Mouse (Mus musculus): ENCODE results near the gene Zfp354a. TPM values are rescaled to one million over a fixed set of nuclear protein-coding genes. Genes with fewer than 3 reads are reported as not detected.
"Not testable (repeated sequence)": the region's sequence is repeated elsewhere in the genome, so short reads cannot be mapped to it uniquely, and the experiment has no call there.

The Zfp354a gene
- 8.3 TPM in 2 replicates for polyA plus RNA-seq (2015; fragmentation: Nextera tagmentation; extraction: Ambion mirVana)

DNA sequence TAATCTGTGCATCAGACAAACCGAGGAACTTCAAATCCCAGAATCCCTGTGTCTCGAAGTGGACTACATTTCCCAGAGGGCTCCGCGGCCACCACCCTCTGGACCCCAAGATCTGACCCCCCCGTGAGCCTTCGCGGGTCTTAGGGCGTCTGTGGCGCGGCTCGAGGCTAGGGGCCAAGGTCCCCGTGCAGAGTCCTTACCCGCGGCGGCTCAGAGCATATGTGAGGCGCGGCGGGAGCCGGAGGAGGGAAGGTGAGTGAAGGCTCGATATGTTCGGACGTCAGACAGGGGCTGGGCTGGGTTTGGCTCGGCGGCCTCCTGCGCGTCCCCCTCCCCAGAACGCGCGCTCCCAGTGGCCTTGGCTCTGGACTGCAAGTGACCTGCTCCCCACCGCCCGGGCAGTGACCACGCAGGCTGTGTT, at the start of gene Zfp354a:
TSS of gene Zfp354a (plus strand) at position 107 of the 421 bp plus-strand sequence.
- Histone ChIP-seq H3K4me2 (peak within 1 kb of the TSS; percentile 69), H3K27me3 (no peaks in the 10 kb centered on the region), H3K4me1 (peaks cover 9% of the 10 kb centered on the region), H3K9ac (peak within 1 kb of the TSS; percentile 55), H3K27ac (0 out of 2 replicates have a peak within 1 kb of the TSS, but pooled peaks have one; percentile 67), H3K9me3 (no peaks in the 10 kb centered on the region), H3K4me3 (peak within 1 kb of the TSS; percentile 62), H3K36me3 (peaks cover 9% of the 10 kb centered on the region; the same call in 1 of the 2 replicates)
- peak; percentile 85 for ATAC-seq (ENCODE audit: insufficient number of reproducible peaks, low FRiP score, low TSS enrichment, low read depth)
- WGBS: under 1% methylated on average over 32 of the region's 32 CpGs

DNA sequence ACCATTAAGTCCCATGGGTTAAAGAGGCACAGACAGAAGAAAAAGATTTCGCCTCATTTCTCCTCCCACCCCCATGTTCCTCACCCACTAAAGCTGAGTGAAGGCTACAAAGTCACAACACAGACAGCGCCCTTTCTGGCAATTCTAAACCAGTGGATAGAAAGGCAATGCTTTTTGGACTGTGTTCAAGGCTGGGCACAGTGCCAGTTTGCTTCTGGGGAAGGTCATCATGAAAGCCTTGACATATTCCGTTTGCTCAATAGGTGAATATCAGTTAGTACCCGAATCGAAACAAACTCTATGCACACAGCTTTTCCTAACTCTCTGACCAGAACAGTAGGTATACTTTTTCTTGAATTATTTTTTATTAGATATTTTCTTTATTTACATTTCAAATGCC, 47.2 kb upstream of the Zfp354a start:
- no peak overlapping the region for H3K27ac ChIP-seq
- H3K4me1 ChIP-seq: no peaks in the 10 kb centered on the region
- H3K4me3 ChIP-seq: no peak overlapping the region
- WGBS: 70% methylated on average over 5 of the region's 5 CpGs
- H3K27me3 ChIP-seq: no peaks in the 10 kb centered on the region
- ATAC-seq (ENCODE audit: insufficient number of reproducible peaks, low FRiP score, low TSS enrichment, low read depth): no peak
- H3K4me2 ChIP-seq: no peak overlapping the region
- no peak overlapping the region for H3K9ac ChIP-seq
- no peaks in the 10 kb centered on the region for H3K36me3 ChIP-seq
- no peaks in the 10 kb centered on the region for H3K9me3 ChIP-seq

GRCm38 (mm10) chr11:51013936-51014335, 45.1 kb upstream of the Zfp354a start, which contains the start of gene Olfr54:
Gene Olfr54, plus strand, starts transcription at chr11:51014236.
- Histone ChIP-seq H3K4me2 (no peak within 1 kb of the TSS), H3K4me1 (no peaks in the 10 kb centered on the region), H3K27ac (no peak within 1 kb of the TSS), H3K36me3 (no peaks in the 10 kb centered on the region), H3K9ac (no peak within 1 kb of the TSS), H3K9me3 (no peaks in the 10 kb centered on the region), H3K4me3 (no peak within 1 kb of the TSS), H3K27me3 (no peaks in the 10 kb centered on the region)
- no peak for ATAC-seq (ENCODE audit: insufficient number of reproducible peaks, low FRiP score, low TSS enrichment, low read depth)
- 65% methylated on average over 1 of the region's 1 CpGs for WGBS

DNA sequence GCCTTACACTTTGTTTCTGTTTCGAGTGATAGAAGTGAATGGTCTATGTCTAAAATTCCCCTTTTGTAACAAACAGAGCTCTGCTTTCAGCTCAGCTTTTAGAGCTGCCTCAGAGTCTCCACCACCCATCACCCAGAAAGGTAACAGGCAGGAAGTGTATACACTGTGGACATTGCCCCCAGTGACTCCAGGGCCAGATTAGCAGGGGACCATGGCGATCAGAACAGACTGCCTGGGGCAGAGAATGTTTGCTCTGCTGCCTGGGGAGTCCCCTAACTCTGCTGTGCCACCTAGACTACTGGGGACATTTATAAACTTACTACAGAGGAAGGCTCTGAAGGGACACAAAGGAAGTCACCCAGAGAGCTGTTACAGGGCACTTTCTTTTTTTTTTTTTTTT, 42.7 kb upstream of the Zfp354a start:
- Histone ChIP-seq H3K27me3 (no peaks in the 10 kb centered on the region), H3K36me3 (no peaks in the 10 kb centered on the region), H3K4me2 (no peak overlapping the region), H3K9me3 (no peaks in the 10 kb centered on the region), H3K4me3 (no peak overlapping the region), H3K9ac (no peak overlapping the region), H3K4me1 (no peaks in the 10 kb centered on the region), H3K27ac (no peak overlapping the region)
- no peak for ATAC-seq (ENCODE audit: insufficient number of reproducible peaks, low FRiP score, low TSS enrichment, low read depth)
- WGBS: 44% methylated on average over 2 of the region's 2 CpGs

GRCm38 (mm10) chr11:51026811-51027210, 32.2 kb upstream of the Zfp354a start:
- H3K9ac ChIP-seq; H3K27ac ChIP-seq; H3K9me3 ChIP-seq; ATAC-seq (ENCODE audit: insufficient number of reproducible peaks, low FRiP score, low TSS enrichment, low read depth); H3K4me2 ChIP-seq; H3K27me3 ChIP-seq; H3K4me3 ChIP-seq; H3K36me3 ChIP-seq; H3K4me1 ChIP-seq: not testable (repeated sequence)
- WGBS: 89% methylated on average over 11 of the region's 11 CpGs

GRCm38 (mm10) chr11:51029381-51029780, 29.7 kb upstream of the Zfp354a start:
- WGBS: 40% methylated on average over 8 of the region's 8 CpGs
- not testable (repeated sequence) for ATAC-seq (ENCODE audit: insufficient number of reproducible peaks, low FRiP score, low TSS enrichment, low read depth); H3K4me1 ChIP-seq; H3K9me3 ChIP-seq; H3K4me3 ChIP-seq; H3K36me3 ChIP-seq; H3K4me2 ChIP-seq; H3K27ac ChIP-seq; H3K27me3 ChIP-seq; H3K9ac ChIP-seq

DNA sequence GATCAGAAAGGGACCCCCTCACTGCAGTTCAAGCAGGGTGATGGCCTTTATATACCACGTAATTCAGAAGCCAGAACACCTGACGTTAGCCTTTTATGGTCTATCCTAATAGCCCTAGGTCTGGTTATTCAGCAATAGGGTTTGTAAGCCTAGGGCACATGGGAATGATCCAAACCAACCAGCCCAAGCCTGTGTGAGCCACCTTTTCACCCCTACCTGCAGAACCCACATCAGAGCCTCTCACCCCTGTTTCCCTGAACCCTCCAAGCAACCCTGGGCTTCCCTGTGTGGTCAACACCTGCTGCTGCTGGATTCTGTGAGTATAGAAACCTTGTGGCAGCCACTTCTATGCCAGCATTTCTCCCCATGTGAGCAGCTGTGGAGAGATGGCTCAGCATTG, 28.8 kb upstream of the Zfp354a start:
- H3K4me1 ChIP-seq: no peaks in the 10 kb centered on the region
- H3K4me2 ChIP-seq: no peak overlapping the region
- no peaks in the 10 kb centered on the region for H3K36me3 ChIP-seq
- no peak overlapping the region for H3K27ac ChIP-seq
- 25% methylated on average over 2 of the region's 2 CpGs for WGBS
- no peak for ATAC-seq (ENCODE audit: insufficient number of reproducible peaks, low FRiP score, low TSS enrichment, low read depth)
- H3K4me3 ChIP-seq: no peak overlapping the region
- no peaks in the 10 kb centered on the region for H3K27me3 ChIP-seq
- no peaks in the 10 kb centered on the region for H3K9me3 ChIP-seq
- no peak overlapping the region for H3K9ac ChIP-seq

DNA sequence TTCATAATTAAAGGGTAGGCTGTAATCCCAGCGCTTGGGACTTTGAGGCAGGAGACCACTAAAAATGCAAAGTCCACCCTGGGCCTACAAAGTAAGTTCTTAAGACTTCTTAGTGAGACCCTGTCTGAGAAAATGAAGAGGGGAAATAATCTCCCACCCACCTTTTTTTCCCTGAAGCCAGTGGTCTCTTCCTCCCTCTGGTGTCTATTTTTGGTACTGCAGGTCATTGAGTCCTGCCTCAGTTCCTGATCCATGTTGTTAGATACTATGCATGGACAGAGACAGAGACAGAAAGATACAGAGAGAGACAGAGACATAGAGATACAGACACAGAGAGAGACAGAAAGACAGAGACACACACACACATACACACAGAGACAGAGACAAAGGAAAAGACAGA, 26.2 kb upstream of the Zfp354a start:
- no peaks in the 10 kb centered on the region for H3K9me3 ChIP-seq
- 23% methylated on average over 1 of the region's 1 CpGs for WGBS
- no peak overlapping the region for H3K4me3 ChIP-seq
- no peaks in the 10 kb centered on the region for H3K27me3 ChIP-seq
- H3K27ac ChIP-seq: no peak overlapping the region
- ATAC-seq (ENCODE audit: insufficient number of reproducible peaks, low FRiP score, low TSS enrichment, low read depth): no peak
- H3K4me2 ChIP-seq: no peak overlapping the region
- H3K4me1 ChIP-seq: no peaks in the 10 kb centered on the region
- no peaks in the 10 kb centered on the region for H3K36me3 ChIP-seq
- H3K9ac ChIP-seq: no peak overlapping the region

DNA sequence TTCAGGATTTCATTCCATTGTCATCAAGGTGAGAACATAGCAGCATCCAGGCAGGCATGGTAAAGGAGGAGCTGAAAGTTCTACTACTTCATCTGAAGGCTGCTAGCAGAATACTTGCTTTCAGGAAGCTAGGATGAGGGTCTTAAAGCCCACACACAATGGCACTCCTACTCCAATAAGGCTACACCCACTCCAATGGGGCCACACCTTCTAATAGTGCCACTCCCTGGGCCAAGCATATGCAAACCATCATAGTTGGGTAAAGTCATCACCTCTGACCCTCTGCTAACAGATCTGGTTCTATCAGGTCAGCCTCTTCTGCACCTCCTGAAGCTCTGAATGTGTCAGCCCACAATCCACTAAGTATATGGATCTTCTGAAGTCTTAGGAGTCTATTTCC, 24.9 kb upstream of the Zfp354a start:
- not testable (repeated sequence) for H3K9ac ChIP-seq; H3K27ac ChIP-seq; H3K4me2 ChIP-seq; ATAC-seq (ENCODE audit: insufficient number of reproducible peaks, low FRiP score, low TSS enrichment, low read depth); H3K27me3 ChIP-seq; H3K4me1 ChIP-seq; H3K36me3 ChIP-seq; H3K4me3 ChIP-seq; H3K9me3 ChIP-seq

DNA sequence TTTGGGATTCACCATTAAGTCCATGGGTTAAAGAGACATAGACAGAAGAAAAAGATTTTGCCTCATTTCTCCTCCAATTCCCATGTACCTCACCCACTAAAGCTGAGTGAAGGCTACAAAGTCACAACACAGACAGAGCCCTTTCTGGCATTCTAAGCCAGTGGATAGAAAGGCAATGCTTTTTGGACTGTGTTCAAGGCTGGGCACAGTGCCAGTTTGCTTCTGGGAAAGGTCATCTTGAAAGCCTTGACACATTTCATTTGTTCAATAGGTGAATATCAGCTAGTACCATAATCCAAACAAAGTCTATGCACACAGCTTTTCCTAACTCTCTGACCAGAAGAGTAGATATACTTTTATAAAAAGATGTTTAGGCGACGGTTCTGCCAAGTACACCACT, 23.1 kb upstream of the Zfp354a start:
- Histone ChIP-seq H3K4me2 (no peak overlapping the region), H3K27ac (no peak overlapping the region), H3K9ac (no peak overlapping the region), H3K4me3 (no peak overlapping the region), H3K9me3 (no peaks in the 10 kb centered on the region), H3K27me3 (no peaks in the 10 kb centered on the region), H3K36me3 (no peaks in the 10 kb centered on the region), H3K4me1 (no peaks in the 10 kb centered on the region)
- no peak for ATAC-seq (ENCODE audit: insufficient number of reproducible peaks, low FRiP score, low TSS enrichment, low read depth)
- 89% methylated on average over 2 of the region's 2 CpGs for WGBS

- not testable (repeated sequence) for H3K36me3 ChIP-seq; ATAC-seq (ENCODE audit: insufficient number of reproducible peaks, low FRiP score, low TSS enrichment, low read depth); H3K9me3 ChIP-seq; H3K27ac ChIP-seq; H3K4me3 ChIP-seq; H3K4me2 ChIP-seq; H3K9ac ChIP-seq; H3K4me1 ChIP-seq; H3K27me3 ChIP-seq
- 67% methylated on average over 3 of the region's 3 CpGs for WGBS
Observed at GRCm38 (mm10) chr11:51044776-51045175, 14.3 kb upstream of the Zfp354a start.

- not testable (repeated sequence) for H3K4me3 ChIP-seq; H3K27me3 ChIP-seq; H3K9ac ChIP-seq; H3K4me1 ChIP-seq; H3K4me2 ChIP-seq; H3K9me3 ChIP-seq; H3K27ac ChIP-seq; H3K36me3 ChIP-seq; ATAC-seq (ENCODE audit: insufficient number of reproducible peaks, low FRiP score, low TSS enrichment, low read depth)
- WGBS: 75% methylated on average over 3 of the region's 3 CpGs
Observed at GRCm38 (mm10) chr11:51047809-51048208, 11.2 kb upstream of the Zfp354a start, which contains the start of gene Olfr1375. Gene Olfr1375, plus strand, starts transcription at chr11:51048109.

DNA sequence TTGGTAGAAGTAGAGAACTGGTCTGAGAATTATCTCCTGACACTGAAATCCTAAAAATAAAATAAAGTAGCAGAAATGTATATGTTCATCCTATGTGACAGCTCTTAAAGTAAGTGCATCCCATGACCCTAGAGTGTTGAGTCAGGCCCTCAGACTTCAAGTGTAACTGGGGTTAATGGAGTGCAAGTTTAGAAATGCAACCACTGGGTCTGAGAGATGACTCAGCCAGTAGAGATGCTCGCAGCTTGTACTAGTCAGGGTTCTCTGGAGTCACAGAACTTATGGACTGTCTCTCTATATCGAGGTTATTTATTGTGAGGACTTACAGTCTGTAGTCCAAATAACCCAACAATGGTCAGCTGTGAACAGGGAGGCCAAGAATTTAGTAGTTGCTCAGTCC, 7.4 kb upstream of the Zfp354a start:
- Histone ChIP-seq H3K36me3 (no peaks in the 10 kb centered on the region), H3K27ac (no peak overlapping the region), H3K4me3 (no peak overlapping the region), H3K9me3 (no peaks in the 10 kb centered on the region), H3K9ac (no peak overlapping the region), H3K4me1 (no peaks in the 10 kb centered on the region), H3K4me2 (no peak overlapping the region), H3K27me3 (no peaks in the 10 kb centered on the region)
- no peak for ATAC-seq (ENCODE audit: insufficient number of reproducible peaks, low FRiP score, low TSS enrichment, low read depth)
- WGBS: 62% methylated on average over 2 of the region's 2 CpGs

Measured in limb, embryonic 15.5 days (tissue).